In genomic region chr7:44273446-44273845, GRCm38 (mm10) we compare ENCODE assay signal across 25 mouse cellular contexts. TPM values are rescaled to one million over a fixed set of nuclear protein-coding genes. Genes with fewer than 3 reads are reported as not detected.
"Had no signal": no experiment of that assay in that cellular context is flagged by ENCODE, and none has a peak within 500 bp of the region (broad histone marks: within the 10 kb centered on the region; RNA-seq: fewer than 3 reads in every experiment).

No protein-coding gene starts in this region.

- H3K4me2 ChIP-seq: liver, embryonic 13.5 days; liver, embryonic 15.5 days; lung, embryonic 15.5 days; midbrain, embryonic 12.5 days; neural tube, embryonic 12.5 days; stomach, embryonic 15.5 days had no signal

- ATAC-seq: liver, postnatal 0 days; lung, postnatal 0 days had no signal

- H3K36me3 ChIP-seq: liver, embryonic 13.5 days; liver, embryonic 15.5 days; lung, embryonic 15.5 days; midbrain, embryonic 12.5 days; neural tube, embryonic 12.5 days; stomach, embryonic 15.5 days had no signal

- H3K9ac ChIP-seq: liver, embryonic 13.5 days; liver, embryonic 15.5 days; liver, postnatal 0 days; lung, embryonic 15.5 days; midbrain, embryonic 12.5 days; neural tube, embryonic 12.5 days; stomach, embryonic 15.5 days had no signal

- H3K4me1 ChIP-seq: liver, embryonic 13.5 days; liver, embryonic 15.5 days; lung, embryonic 15.5 days; megakaryocyte, embryonic 14.5 days; midbrain, embryonic 12.5 days; neural tube, embryonic 12.5 days; stomach, embryonic 15.5 days had no signal

- H3K9me3 ChIP-seq: liver, embryonic 13.5 days; liver, embryonic 15.5 days; lung, embryonic 15.5 days; midbrain, embryonic 12.5 days; neural tube, embryonic 12.5 days; stomach, embryonic 15.5 days had no signal

- H3K4me3 ChIP-seq: liver, embryonic 13.5 days; liver, embryonic 15.5 days; lung, embryonic 15.5 days; megakaryocyte, embryonic 14.5 days; midbrain, embryonic 12.5 days; neural tube, embryonic 12.5 days; stomach, embryonic 15.5 days had no signal

- H3K27ac ChIP-seq: liver, embryonic 13.5 days; liver, embryonic 15.5 days; lung, embryonic 15.5 days; macrophage; midbrain, embryonic 12.5 days; neural tube, embryonic 12.5 days; stomach, embryonic 15.5 days; stomach, postnatal 0 days had no signal

- DNase-seq: liver, embryonic 13.5 days; liver, postnatal 0 days; lung, adult 2 months; lung, postnatal 14 days; lung, postnatal 36 days; midbrain, embryonic 14.5 days; right cerebral cortex, postnatal 14 days; thymus, adult 2 months; thymus, postnatal 25 days; thymus, postnatal 4 days had no signal

RNA-seq across cellular contexts. Expression of gene Gm15517, which starts 12.2 kb away (rescaled TPM):
- total RNA-seq: megakaryocyte progenitor cell, adult 5-6 weeks; monocyte, adult 5-6 weeks; neutrophil, adult 5-6 weeks had no signal
- polyA plus RNA-seq: liver, embryonic 13.5 days; liver, embryonic 15.5 days; liver, postnatal 0 days; lung, adult 2 months; lung, embryonic 15.5 days; lung, postnatal 0 days; macrophage; midbrain, embryonic 12.5 days; midbrain, embryonic 14.5 days; neural tube, embryonic 12.5 days; neural tube, embryonic 14.5 days; spleen, adult 2 months; stomach, embryonic 15.5 days; stomach, postnatal 0 days had no signal

RNA-seq across cellular contexts. Expression of gene Acp4, which starts 16.3 kb away (rescaled TPM):
- total RNA-seq: monocyte, adult 5-6 weeks; neutrophil, adult 5-6 weeks had no signal
- polyA plus RNA-seq: liver, embryonic 13.5 days; liver, postnatal 0 days; lung, adult 2 months; lung, embryonic 15.5 days; lung, postnatal 0 days; macrophage; midbrain, embryonic 14.5 days; neural tube, embryonic 12.5 days; neural tube, embryonic 14.5 days; spleen, adult 2 months; stomach, embryonic 15.5 days; stomach, postnatal 0 days; urinary bladder, adult 2 months had no signal

RNA-seq across cellular contexts. Expression of gene 1700028J19Rik, which starts 27.0 kb away (rescaled TPM):
- total RNA-seq: monocyte, adult 5-6 weeks had no signal
